Mouse (Mus musculus): Measurements from ENCODE around the gene Vmn2r78. TPM values are rescaled to one million over a fixed set of nuclear protein-coding genes. Genes with fewer than 3 reads are reported as not detected.

The Vmn2r78 gene
- total RNA-seq (2023), result not detected

DNA sequence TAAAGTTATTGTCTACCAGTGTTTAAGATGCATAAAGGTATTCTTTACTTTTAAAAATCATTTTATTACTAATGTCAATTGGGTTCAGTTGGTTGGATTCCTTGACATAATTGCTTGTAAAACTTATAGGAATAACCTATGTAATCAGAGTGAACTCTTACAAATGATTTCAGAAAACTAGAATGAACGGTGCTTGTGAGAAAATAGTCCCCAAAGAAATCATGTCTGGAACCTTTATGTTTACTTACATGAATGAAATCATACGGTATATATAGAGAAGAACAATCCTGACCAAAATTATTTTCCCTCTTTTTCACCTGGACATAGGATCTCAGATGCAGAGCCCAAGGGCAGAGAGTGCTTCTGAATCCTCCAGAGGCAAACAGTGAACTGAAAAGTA is at the start of gene Vmn2r78:
Gene Vmn2r78 (plus strand): TSS at position 301 of the 400 bp plus-strand sequence.

GRCm38 (mm10) chr7:86995815-86996214 is 80.9 kb downstream of the Vmn2r78 start, which contains the start of gene Vmn2r79:
Gene Vmn2r79 (plus strand): TSS chr7:86996115.

Other genes starting within 250 kb of the Vmn2r78 start
- not detected for gene Olfr292, start 226.8 kb upstream of the Vmn2r78 start, total RNA-seq (2023)
- gene Folh1, start 139.2 kb upstream of the Vmn2r78 start, total RNA-seq (2023), result not detected
- not detected for gene Vmn2r77, start 120.1 kb upstream of the Vmn2r78 start, total RNA-seq (2023)
- not detected for gene Vmn2r79, start 81.0 kb downstream of the Vmn2r78 start, total RNA-seq (2023)

All from neutrophil, adult 59 days (primary cell).